In genomic region chr4:137739151-137739923, GRCm38 (mm10) we compare ENCODE assay signal across 8 mouse cellular contexts. TPM values are rescaled to one million over a fixed set of nuclear protein-coding genes. Genes with fewer than 3 reads are reported as not detected.
DNase-seq lines count a peak whose midpoint lies in the region; ATAC-seq and TF ChIP-seq lines count a peak whose summit lies in the region.

No protein-coding gene starts in this region.

- H3K4me3 ChIP-seq in ES-E14 (ENCODE audit: insufficient read depth in 1 of 2, low read depth in 1 of 2, low read length in 2 of 2, poor library complexity in 1 of 2, severe bottlenecking in 1 of 2), result peak overlapping the region in 1 of 2 experiments; percentile 42; a peak in 1 of 4 replicates
- no peak overlapping the region for H3K4me3 ChIP-seq in forebrain, embryonic 14.5 days (ENCODE audit: low read depth, low read length)
- H3K4me3 ChIP-seq in midbrain, embryonic 12.5 days, result no peak overlapping the region

- WGBS in forebrain, embryonic 14.5 days, result 50% methylated on average over 9 of the region's 9 CpGs
- 52% methylated on average over 9 of the region's 9 CpGs for WGBS in midbrain, embryonic 12.5 days

- peaks cover 1 to 17% of the 10 kb centered on the region in 2 experiments; a peak in 2 of 4 replicates for H3K4me1 ChIP-seq in ES-E14 (ENCODE audit: control insufficient read depth in 2 of 2, insufficient read depth in 2 of 2, low read length in 2 of 2, poor library complexity in 1 of 2)
- 0 out of 2 replicates have a peak, but pooled peaks cover 4% of the 10 kb centered on the region for H3K4me1 ChIP-seq in forebrain, embryonic 14.5 days (ENCODE audit: control insufficient read depth, insufficient read depth, low read length)
- peaks cover 12% of the 10 kb centered on the region for H3K4me1 ChIP-seq in midbrain, embryonic 12.5 days

- ATAC-seq in forebrain, embryonic 14.5 days, result peak; percentile 88
- peak; percentile 68 for ATAC-seq in midbrain, embryonic 12.5 days (ENCODE audit: low FRiP score, low read depth)

- no peak overlapping the region for H3K9ac ChIP-seq in ES-E14 (ENCODE audit: insufficient read depth, low read depth, low read length, poor library complexity, severe bottlenecking)
- no peak overlapping the region; the same call in 1 of the 2 replicates for H3K9ac ChIP-seq in forebrain, embryonic 14.5 days (ENCODE audit: low read length)
- no peak overlapping the region for H3K9ac ChIP-seq in midbrain, embryonic 12.5 days (replicated peaks)

- H3K9me3 ChIP-seq in ES-E14 (ENCODE audit: control insufficient read depth, insufficient read depth, low read depth, low read length), result no peaks in the 10 kb centered on the region
- H3K9me3 ChIP-seq in forebrain, embryonic 14.5 days (replicated peaks; ENCODE audit: control insufficient read depth, low read length), result no peaks in the 10 kb centered on the region
- H3K9me3 ChIP-seq in midbrain, embryonic 12.5 days, result no peaks in the 10 kb centered on the region

- in situ Hi-C loops in ES-E14 (cut with MboI; ENCODE audit: low sequenced_read_pairs in 2 of 2, unreplicated experiment in 2 of 2), result loop anchor here in 1 of 2 experiments (10.0 kb wide), 2 partner anchors 95 to 205 kb away; no protein-coding TSS in a partner anchor

- H3K4me2 ChIP-seq in forebrain, embryonic 14.5 days (ENCODE audit: low read length), result peak overlapping the region; percentile 37
- peak overlapping the region; percentile 38 for H3K4me2 ChIP-seq in midbrain, embryonic 12.5 days (replicated peaks)

- DNase-seq in cerebellum, adult 18-20 months, result peak; percentile 35 to 60
- no peak for DNase-seq in cerebellum, adult 11 months
- DNase-seq in ES-E14 (ENCODE audit: low read depth, low spot score), result peak; percentile 54
- DNase-seq in forebrain, embryonic 14.5 days (ENCODE audit: low spot score), result peak; percentile 91
- peak; percentile 56 for DNase-seq in kidney, postnatal 10 days
- DNase-seq in urinary bladder, adult 18-20 months (ENCODE audit: low spot score in 2 of 2), result no peak
- DNase-seq in layer of hippocampus, postnatal 36 days, result no peak

- no peaks in the 10 kb centered on the region for H3K27me3 ChIP-seq in forebrain, embryonic 14.5 days (replicated peaks; ENCODE audit: control insufficient read depth, insufficient read depth, low read length)
- peaks cover 10% of the 10 kb centered on the region; the same call in 1 of the 2 replicates for H3K27me3 ChIP-seq in midbrain, embryonic 12.5 days

- no peak overlapping the region for H3K27ac ChIP-seq in ES-E14 (ENCODE audit: insufficient read depth, low read depth, low read length, poor library complexity, severe bottlenecking)
- no peak overlapping the region for H3K27ac ChIP-seq in forebrain, embryonic 14.5 days (ENCODE audit: low read depth, low read length)
- no peak overlapping the region for H3K27ac ChIP-seq in midbrain, embryonic 12.5 days (replicated peaks)

- peaks cover 16% of the 10 kb centered on the region for H3K36me3 ChIP-seq in ES-E14 (ENCODE audit: control insufficient read depth, insufficient read depth, low read length, poor library complexity, severe bottlenecking)
- H3K36me3 ChIP-seq in forebrain, embryonic 14.5 days (ENCODE audit: control insufficient read depth, insufficient read depth, low read length), result no peaks in the 10 kb centered on the region
- H3K36me3 ChIP-seq in midbrain, embryonic 12.5 days, result no peaks in the 10 kb centered on the region

TF ChIP-seq in ES-E14, 5 proteins besides CTCF, POLR2A, EP300 and RAD21:
- TF ChIP-seq HCFC1 (IDR thresholded peaks at IDR 0.05; ENCODE audit: borderline replicate concordance, insufficient read depth, low read length) (peak; percentile 98), MAFK (IDR thresholded peaks at IDR 0.05; ENCODE audit: insufficient read depth, low read depth, low read length) (no peak), ZC3H11A (IDR thresholded peaks at IDR 0.05; ENCODE audit: borderline replicate concordance, low read depth, low read length) (no peak), ZNF384 (IDR thresholded peaks at IDR 0.05; ENCODE audit: low read depth, low read length) (no peak), CHD2 (IDR thresholded peaks at IDR 0.05; ENCODE audit: low read depth, low read length) (peak; percentile 70)

RNA-seq across cellular contexts. Expression of gene Alpl, which starts 56.8 kb away (rescaled TPM):
- 234 and 330 TPM in 2 replicates for total RNA-seq in ES-E14 (2012; rRNA removed)
- polyA plus RNA-seq in forebrain, embryonic 14.5 days (2014; fragmentation: Nextera tagmentation; extraction: Ambion mirVana), result 7.4 and 7.7 TPM in 2 replicates
- 14.7 and 17.1 TPM in 2 replicates for polyA plus RNA-seq in midbrain, embryonic 12.5 days (2016; fragmentation: Nextera tagmentation; extraction: Ambion mirVana)
- 1 to 10 TPM; 6.0 to 8.1 TPM for total RNA-seq in layer of hippocampus, postnatal 36 days (2021)

Comparison
In these comparisons a context has a peak if more than half of its experiments do, and no peak if none do; other contexts are left out.
1. DNase-seq: peak in cerebellum, adult 18-20 months (2 of 2), ES-E14 (single experiment), forebrain, embryonic 14.5 days (single experiment) and kidney, postnatal 10 days (single experiment); none in cerebellum, adult 11 months (single experiment), urinary bladder, adult 18-20 months (0 of 2) and layer of hippocampus, postnatal 36 days (0 of 2).
2. RNA of gene Alpl, which starts 56.8 kb away (total RNA-seq): 234 to 330 TPM in ES-E14; 6.0 to 8.1 TPM in layer of hippocampus, postnatal 36 days; every median in the first group is over 10 times any median in the second.